Mouse (Mus musculus) ES-Bruce4 (cell line): ENCODE measurements at regions not wholly inside any gene's neighbourhood (a gene's known extent, or its start where the extent isn't known, plus 50 kb on each side); places are given as distances from the start of the nearest gene placed in this dataset.

Experiments used
- H3K27ac ChIP-seq: 2 replicates; pipeline ENCODE4 v1.5.1; 2012; ENCODE audit warnings: low read length, inconsistent platforms; ENCODE audit not compliant: insufficient read depth
- H3K27me3 ChIP-seq: 2 replicates; pipeline ENCODE4 v1.6.1; 2012; ENCODE audit warnings: mild to moderate bottlenecking, low read length, inconsistent platforms; ENCODE audit not compliant: control insufficient read depth, poor library complexity, insufficient read depth, severe bottlenecking
- H3K36me3 ChIP-seq: 2 replicates; pipeline ENCODE4 v1.6.1; 2012; ENCODE audit warnings: inconsistent platforms, mild to moderate bottlenecking, low read length, moderate library complexity; ENCODE audit not compliant: control insufficient read depth, poor library complexity, insufficient read depth, severe bottlenecking
- H3K4me1 ChIP-seq: one replicate; pipeline ENCODE4 v1.8.1; 2011; ENCODE audit warnings: low read length; ENCODE audit not compliant: control insufficient read depth, insufficient read depth
- H3K4me3 ChIP-seq: 2 replicates; pipeline ENCODE4 v1.5.1; 2011; ENCODE audit warnings: low read depth, mild to moderate bottlenecking, low read length
- H3K9ac ChIP-seq: 2 replicates; pipeline ENCODE4 v1.6.1; 2012; ENCODE audit warnings: low read depth, mild to moderate bottlenecking, inconsistent platforms; ENCODE audit not compliant: poor library complexity, severe bottlenecking
- H3K9me3 ChIP-seq: replicated peaks from 2 replicates; pipeline ENCODE4 v1.6.1; 2012; ENCODE audit warnings: mild to moderate bottlenecking, low read length, inconsistent platforms; ENCODE audit not compliant: control insufficient read depth, poor library complexity, insufficient read depth, severe bottlenecking
- CTCF ChIP-seq: IDR thresholded peaks from one replicate; pipeline ENCODE4 v1.8.1; 2011; ENCODE audit warnings: low read depth, low read length
- EP300 ChIP-seq: IDR thresholded peaks from 2 replicates; pipeline ENCODE4 v1.6.1; 2011; ENCODE audit warnings: low read depth, low read length; ENCODE audit not compliant: insufficient read depth
- POLR2A ChIP-seq: IDR thresholded peaks from one replicate; pipeline ENCODE4 v1.8.1; 2011; ENCODE audit warnings: low read length; ENCODE audit not compliant: insufficient read depth

- TF ChIP-seq POLR2A (no peak), CTCF (peak; percentile 4)
- Histone ChIP-seq H3K36me3 (no peaks in the 10 kb centered on the region), H3K9me3 (no peaks in the 10 kb centered on the region), H3K4me1 (no peaks in the 10 kb centered on the region), H3K4me3 (no peak overlapping the region), H3K27me3 (no peaks in the 10 kb centered on the region), H3K9ac (no peak overlapping the region), H3K27ac (no peak overlapping the region)
These were observed 89.0 kb downstream of the Hif1an start for GRCm38 (mm10) chr19:44651605-44652004.

DNA sequence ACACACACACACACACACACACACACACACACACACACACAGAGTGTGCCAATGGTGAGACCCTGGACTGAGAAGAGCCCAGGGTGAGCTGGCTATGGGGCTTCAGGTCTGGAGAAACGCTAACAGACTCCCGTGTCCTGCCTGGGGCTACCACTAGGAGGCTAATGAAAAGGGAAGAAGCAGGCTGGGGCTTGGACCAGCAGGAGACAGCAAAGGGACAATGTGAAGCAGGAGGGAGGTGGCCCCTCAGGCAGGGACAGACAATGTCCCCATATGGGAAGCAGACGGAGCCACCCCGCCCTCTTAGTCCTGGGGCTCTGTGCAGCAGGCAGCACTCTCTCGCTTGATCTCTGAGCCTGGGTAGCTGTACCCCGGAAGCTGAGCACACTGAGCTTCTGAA is 93.1 kb downstream of the Hif1an start:
- H3K9me3 ChIP-seq, result no peaks in the 10 kb centered on the region
- no peak overlapping the region for H3K4me3 ChIP-seq
- no peaks in the 10 kb centered on the region for H3K27me3 ChIP-seq
- no peaks in the 10 kb centered on the region for H3K36me3 ChIP-seq
- peaks cover 1% of the 10 kb centered on the region for H3K4me1 ChIP-seq
- H3K9ac ChIP-seq, result no peak overlapping the region
- TF ChIP-seq CTCF (peak; percentile 63), POLR2A (no peak), EP300 (peak; percentile 81)
- no peak overlapping the region for H3K27ac ChIP-seq

- Histone ChIP-seq H3K4me1 (peaks cover 1% of the 10 kb centered on the region), H3K27me3 (no peaks in the 10 kb centered on the region), H3K9me3 (no peaks in the 10 kb centered on the region), H3K4me3 (no peak overlapping the region), H3K9ac (no peak overlapping the region), H3K36me3 (no peaks in the 10 kb centered on the region), H3K27ac (no peak overlapping the region)
- TF ChIP-seq POLR2A (no peak), EP300 (no peak), CTCF (no peak)
These were observed 96.5 kb upstream of the Pax2 start for GRCm38 (mm10) chr19:44659316-44659715.

DNA sequence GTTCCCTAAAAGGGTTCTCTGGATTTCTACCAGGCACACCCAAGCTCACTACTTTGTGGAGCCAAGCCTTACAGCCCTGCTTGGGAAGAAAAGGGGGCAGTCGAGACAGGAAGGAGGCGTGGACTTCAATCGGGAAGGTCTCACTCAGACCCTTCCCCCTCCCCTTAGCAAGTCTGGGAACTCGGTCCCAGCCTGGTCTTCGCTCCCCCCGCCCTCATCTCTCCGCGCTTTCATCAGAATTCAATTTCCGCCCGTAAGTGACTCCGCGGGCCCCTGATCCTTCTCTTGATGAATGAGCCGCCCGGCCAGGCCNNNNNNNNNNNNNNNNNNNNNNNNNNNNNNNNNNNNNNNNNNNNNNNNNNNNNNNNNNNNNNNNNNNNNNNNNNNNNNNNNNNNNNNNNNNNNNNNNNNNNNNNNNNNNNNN is 86.3 kb upstream of the Pax2 start:
- H3K27ac ChIP-seq, result no peak overlapping the region

DNA sequence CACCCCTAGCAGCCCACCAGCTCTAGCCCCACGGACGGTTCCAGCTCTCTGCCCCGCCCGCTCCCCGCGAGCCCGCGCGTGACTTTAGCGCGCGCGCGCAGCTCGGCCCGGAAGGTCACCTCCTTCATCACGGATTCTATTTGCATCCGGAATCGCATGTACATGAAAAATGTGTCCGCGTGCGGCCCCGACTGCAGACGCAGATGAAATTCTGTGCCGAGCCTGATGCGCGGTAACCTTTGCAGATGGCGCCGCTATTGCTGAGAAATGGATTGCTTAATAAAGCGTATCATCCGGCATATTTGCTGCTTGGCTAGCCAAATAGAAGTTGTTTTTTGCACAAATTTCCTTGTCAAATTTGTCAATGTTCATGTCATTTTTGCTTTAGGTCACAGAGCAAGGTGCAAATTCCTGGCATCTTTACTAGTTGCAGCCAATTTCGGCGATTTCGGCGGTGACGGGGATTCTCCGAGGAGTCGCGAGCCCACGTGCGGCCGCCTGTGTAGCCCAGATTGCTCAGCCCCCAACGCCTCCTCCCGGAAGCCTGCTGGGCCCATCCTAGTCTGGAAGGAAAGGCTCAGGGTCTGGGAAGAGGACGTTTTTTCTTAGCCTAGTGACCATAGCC is 81.1 kb upstream of the Pax2 start:
- H3K27ac ChIP-seq, result no peak overlapping the region
- no peaks in the 10 kb centered on the region for H3K9me3 ChIP-seq
- no peaks in the 10 kb centered on the region for H3K36me3 ChIP-seq
- no peak for TF ChIP-seq CTCF
- TF ChIP-seq EP300, result no peak
- TF ChIP-seq POLR2A, result no peak
- H3K4me1 ChIP-seq, result peaks cover 4% of the 10 kb centered on the region
- peaks cover 13% of the 10 kb centered on the region for H3K27me3 ChIP-seq
- 0 out of 2 replicates have a peak overlapping the region, but pooled peaks have one; percentile 16 for H3K9ac ChIP-seq
- H3K4me3 ChIP-seq, result peak overlapping the region; percentile 49

More for the DNA sequence above, 86.3 kb upstream of the Pax2 start:
- Histone ChIP-seq H3K9me3 (no peaks in the 10 kb centered on the region), H3K36me3 (no peaks in the 10 kb centered on the region), H3K4me1 (peaks cover 2% of the 10 kb centered on the region), H3K27me3 (peaks cover 8% of the 10 kb centered on the region), H3K9ac (peak overlapping the region; percentile 82), H3K4me3 (peak overlapping the region; percentile 27)
- TF ChIP-seq EP300 (no peak), POLR2A (no peak), CTCF (no peak)

GRCm38 (mm10) chr19:44676555-44677120 is 79.2 kb upstream of the Pax2 start:
- H3K4me3 ChIP-seq, result 0 out of 2 replicates have a peak overlapping the region, but pooled peaks have one; percentile 8
- H3K9me3 ChIP-seq, result no peaks in the 10 kb centered on the region
- no peak overlapping the region for H3K27ac ChIP-seq
- peaks cover 6% of the 10 kb centered on the region for H3K4me1 ChIP-seq
- H3K9ac ChIP-seq, result no peak overlapping the region
- H3K27me3 ChIP-seq, result peaks cover 7% of the 10 kb centered on the region; the same call in 1 of the 2 replicates
- no peaks in the 10 kb centered on the region for H3K36me3 ChIP-seq
- no peak for TF ChIP-seq EP300
